Mouse (Mus musculus) midbrain, postnatal 0 days (tissue): ENCODE measurements around the gene Wwox. TPM values are rescaled to one million over a fixed set of nuclear protein-coding genes. Genes with fewer than 3 reads are reported as not detected.
A peak's percentile ranks its signal among the peaks of the same experiment; 100 is the strongest.

Source experiments
- ATAC-seq: fragments of 200-750 bp; cut with Nextera tagmentation; 2 replicates; pipeline ENCODE4 v1.8.0; 2017; ENCODE audit warnings: moderate number of reproducible peaks, mild to moderate bottlenecking, moderate TSS enrichment, moderate library complexity; ENCODE audit not compliant: low FRiP score
- DNase-seq: peaks from one replicate; pipeline ENCODE4 v3.0.0-alpha.2; 2015; ENCODE audit warnings: low spot score
- H3K27ac ChIP-seq: fragments of 300-500 bp; sonication (generic); 2 replicates; pipeline ENCODE4 v1.5.1; 2014; ENCODE audit warnings: low read depth, mild to moderate bottlenecking, low read length, mixed read lengths
- H3K27me3 ChIP-seq: fragments of 300-500 bp; sonication (generic); 2 replicates; pipeline ENCODE4 v1.6.1; 2014; ENCODE audit warnings: low read length, control low read depth, mixed read lengths; ENCODE audit not compliant: insufficient read depth
- H3K36me3 ChIP-seq: fragments of 300-500 bp; sonication (generic); 2 replicates; pipeline ENCODE4 v1.6.1; 2014; ENCODE audit warnings: low read length, control low read depth, mixed read lengths; ENCODE audit not compliant: insufficient read depth
- H3K4me1 ChIP-seq: fragments of 300-500 bp; sonication (generic); 2 replicates; pipeline ENCODE4 v1.6.1; 2014; ENCODE audit warnings: mild to moderate bottlenecking, control low read depth, antibody characterized with exemption, low read length, mixed read lengths; ENCODE audit not compliant: insufficient read depth
- H3K4me2 ChIP-seq: fragments of 300-500 bp; sonication (generic); 2 replicates; pipeline ENCODE4 v1.6.1; 2014; ENCODE audit warnings: low read depth, mild to moderate bottlenecking, low read length, mixed read lengths; ENCODE audit not compliant: poor library complexity, severe bottlenecking
- H3K4me3 ChIP-seq: fragments of 300-500 bp; sonication (generic); 2 replicates; pipeline ENCODE4 v1.5.1; 2014; ENCODE audit warnings: low read depth, mild to moderate bottlenecking, low read length, moderate library complexity
- H3K9ac ChIP-seq: fragments of 300-500 bp; sonication (generic); replicated peaks from 2 replicates; pipeline ENCODE4 v1.6.1; 2014; ENCODE audit warnings: mild to moderate bottlenecking, low read length, moderate library complexity, mixed read lengths; ENCODE audit not compliant: poor library complexity, severe bottlenecking
- H3K9me3 ChIP-seq: fragments of 300-500 bp; sonication (generic); 2 replicates; pipeline ENCODE4 v1.6.1; 2016; ENCODE audit warnings: low read length, control low read depth
- CTCF ChIP-seq: IDR thresholded peaks from 2 replicates; pipeline ENCODE4 v1.5.1; 2016; ENCODE audit warnings: antibody characterized with exemption, mild to moderate bottlenecking
- WGBS: fragments of 180-500 bp; shearing (Covaris S2); extraction: QIAGEN DNeasy Blood & Tissue Kit; methylation state at CpG from one replicate; pipeline ENCODE4 v1.1.7; 2014; 5-methylcytosine and 5-hydroxymethylcytosine counted together
- polyA plus RNA-seq: library from polyadenylated mRNA; unstranded; fragments of >200 nt; fragmentation: Nextera tagmentation; extraction: Ambion mirVana; gene quantifications from 2 replicates; pipeline ENCODE4 v1.2.1, GENCODE M21; 2015
- total RNA-seq: library from RNA; depleted of rRNA; stranded (reverse); fragments of >200 nt; gene quantifications from 2 replicates; pipeline ENCODE4 v1.2.3, GENCODE M21; 2014

Wwox gene
- total and polyA plus RNA-seq, 2 experiments from 2014 or later: 15.4 to 17.2 TPM

GRCm38 (mm10) chr8:114599555-114599954 lies 160.1 kb downstream of the Wwox start:
- Histone ChIP-seq H3K9me3 (peaks cover 6% of the 10 kb centered on the region; the same call in 1 of the 2 replicates), H3K4me2 (no peak overlapping the region), H3K36me3 (no peaks in the 10 kb centered on the region), H3K9ac (no peak overlapping the region), H3K4me3 (no peak overlapping the region), H3K4me1 (no peaks in the 10 kb centered on the region), H3K27me3 (peaks cover 5% of the 10 kb centered on the region), H3K27ac (no peak overlapping the region)
- no peak for TF ChIP-seq CTCF
- ATAC-seq (no peak), DNase-seq (no peak)
- 38% methylated on average over 10 of the region's 10 CpGs for WGBS

GRCm38 (mm10) chr8:114600196-114600595 lies 160.7 kb downstream of the Wwox start:
- H3K4me3 ChIP-seq: no peak overlapping the region
- 43% methylated on average over 11 of the region's 11 CpGs for WGBS
- no peaks in the 10 kb centered on the region for H3K36me3 ChIP-seq
- DNase-seq: peak; percentile 54
- ATAC-seq: no peak
- no peak overlapping the region for H3K4me2 ChIP-seq
- no peak overlapping the region for H3K9ac ChIP-seq
- peaks cover 5% of the 10 kb centered on the region for H3K27me3 ChIP-seq
- TF ChIP-seq CTCF: no peak
- no peaks in the 10 kb centered on the region for H3K4me1 ChIP-seq
- peaks cover 6% of the 10 kb centered on the region; the same call in 1 of the 2 replicates for H3K9me3 ChIP-seq
- no peak overlapping the region for H3K27ac ChIP-seq

GRCm38 (mm10) chr8:114603046-114603445 lies 163.6 kb downstream of the Wwox start:
- DNase-seq (no peak), ATAC-seq (no peak)
- no peak for TF ChIP-seq CTCF
- H3K9me3 ChIP-seq: no peaks in the 10 kb centered on the region
- H3K4me1 ChIP-seq: no peaks in the 10 kb centered on the region
- H3K4me3 ChIP-seq: no peak overlapping the region
- no peaks in the 10 kb centered on the region for H3K36me3 ChIP-seq
- 39% methylated on average over 3 of the region's 4 CpGs for WGBS
- no peak overlapping the region for H3K9ac ChIP-seq
- no peak overlapping the region for H3K27ac ChIP-seq
- peaks cover 5% of the 10 kb centered on the region for H3K27me3 ChIP-seq
- H3K4me2 ChIP-seq: no peak overlapping the region

GRCm38 (mm10) chr8:114603561-114603960 lies 164.1 kb downstream of the Wwox start:
- Histone ChIP-seq H3K4me3 (no peak overlapping the region), H3K4me1 (no peaks in the 10 kb centered on the region), H3K9me3 (no peaks in the 10 kb centered on the region), H3K27ac (no peak overlapping the region), H3K27me3 (peaks cover 5% of the 10 kb centered on the region), H3K4me2 (no peak overlapping the region), H3K9ac (no peak overlapping the region), H3K36me3 (no peaks in the 10 kb centered on the region)
- no peak for TF ChIP-seq CTCF
- no peak for DNase-seq
- 36% methylated on average over 6 of the region's 6 CpGs for WGBS
- ATAC-seq: no peak

- DNase-seq (no peak), ATAC-seq (no peak)
- Histone ChIP-seq H3K36me3 (no peaks in the 10 kb centered on the region), H3K9me3 (no peaks in the 10 kb centered on the region), H3K27ac (no peak overlapping the region), H3K9ac (no peak overlapping the region), H3K4me3 (no peak overlapping the region), H3K4me1 (no peaks in the 10 kb centered on the region), H3K4me2 (no peak overlapping the region), H3K27me3 (peaks cover 4% of the 10 kb centered on the region)
- 21% methylated on average over 16 of the region's 16 CpGs for WGBS
- TF ChIP-seq CTCF: no peak
These were observed 164.9 kb downstream of the Wwox start for GRCm38 (mm10) chr8:114604315-114604714.

DNA sequence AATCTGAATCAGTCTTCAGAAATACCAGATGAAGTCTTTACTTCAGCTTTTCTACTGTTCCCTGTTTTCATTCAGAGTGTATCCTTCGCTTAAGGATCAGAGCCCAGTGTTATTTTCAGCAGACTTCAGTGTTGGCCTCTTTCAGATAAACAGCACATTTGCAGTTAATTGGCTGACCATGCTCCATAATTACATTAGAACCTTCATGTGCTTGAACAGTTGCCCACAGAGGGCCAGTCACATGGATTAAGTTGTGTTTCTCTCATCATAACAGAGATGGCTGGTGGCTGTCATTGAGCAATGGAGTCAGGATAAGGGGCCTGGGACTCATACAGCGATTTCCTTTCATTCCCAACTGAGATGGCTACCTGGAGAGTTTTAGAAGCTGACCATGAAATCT lies 166.2 kb downstream of the Wwox start:
- DNase-seq (no peak), ATAC-seq (no peak)
- no peak for TF ChIP-seq CTCF
- H3K27ac ChIP-seq: no peak overlapping the region
- WGBS: 83% methylated on average over 2 of the region's 2 CpGs
- H3K9ac ChIP-seq: no peak overlapping the region
- no peaks in the 10 kb centered on the region for H3K36me3 ChIP-seq
- H3K4me1 ChIP-seq: no peaks in the 10 kb centered on the region
- no peaks in the 10 kb centered on the region for H3K9me3 ChIP-seq
- H3K4me2 ChIP-seq: no peak overlapping the region
- no peaks in the 10 kb centered on the region for H3K27me3 ChIP-seq
- H3K4me3 ChIP-seq: no peak overlapping the region
